Mouse (Mus musculus) hindbrain, embryonic 14.5 days (tissue): Measurements from ENCODE around the gene BC048679. TPM values are rescaled to one million over a fixed set of nuclear protein-coding genes. Genes with fewer than 3 reads are reported as not detected.
A peak's percentile ranks its signal among the peaks of the same experiment; 100 is the strongest.

Experiments used
- ATAC-seq: fragments of 200-750 bp; cut with Nextera tagmentation; 2 replicates; pipeline ENCODE4 v1.8.0; 2017; ENCODE audit warnings: moderate number of reproducible peaks, mild to moderate bottlenecking, moderate TSS enrichment, moderate library complexity; ENCODE audit not compliant: low FRiP score
- DNase-seq: peaks from one replicate; pipeline ENCODE4 v3.0.0-alpha.2; 2015; ENCODE audit warnings: low spot score
- H3K27ac ChIP-seq: fragments of 300-500 bp; sonication (generic); 2 replicates; pipeline ENCODE4 v1.5.1; 2014; ENCODE audit warnings: mild to moderate bottlenecking, moderate library complexity
- H3K27me3 ChIP-seq: fragments of 300-500 bp; sonication (generic); 2 replicates; pipeline ENCODE4 v1.6.1; 2014; ENCODE audit warnings: mild to moderate bottlenecking, low read length, mixed read lengths; ENCODE audit not compliant: control insufficient read depth, insufficient read depth
- H3K36me3 ChIP-seq: fragments of 300-500 bp; sonication (generic); replicated peaks from 2 replicates; pipeline ENCODE4 v1.6.1; 2014; ENCODE audit not compliant: control insufficient read depth, insufficient read depth
- H3K4me1 ChIP-seq: fragments of 300-500 bp; sonication (generic); replicated peaks from 2 replicates; pipeline ENCODE4 v1.6.1; 2014; ENCODE audit warnings: antibody characterized with exemption, low read length, mixed read lengths; ENCODE audit not compliant: control insufficient read depth, insufficient read depth
- H3K4me2 ChIP-seq: fragments of 300-500 bp; sonication (generic); replicated peaks from 2 replicates; pipeline ENCODE4 v1.6.1; 2014; ENCODE audit warnings: mild to moderate bottlenecking, moderate library complexity
- H3K4me3 ChIP-seq: fragments of 300-500 bp; sonication (generic); replicated peaks from 2 replicates; pipeline ENCODE4 v1.5.1; 2014; ENCODE audit warnings: mild to moderate bottlenecking, low read length
- H3K9ac ChIP-seq: fragments of 300-500 bp; sonication (generic); 2 replicates; pipeline ENCODE4 v1.6.1; 2014
- H3K9me3 ChIP-seq: fragments of 300-500 bp; sonication (generic); 2 replicates; pipeline ENCODE4 v1.6.1; 2016; ENCODE audit warnings: low read length; ENCODE audit not compliant: control insufficient read depth
- WGBS: fragments of 180-500 bp; shearing (Covaris S2); extraction: QIAGEN DNeasy Blood & Tissue Kit; methylation state at CpG from one replicate; pipeline ENCODE4 v1.1.7; 2014; 5-methylcytosine and 5-hydroxymethylcytosine counted together
- microRNA counts: library from miRNA; unstranded; fragments of <30 nt; microRNA quantifications from one replicate; lab custom pipeline; 2016
- polyA plus RNA-seq: library from polyadenylated mRNA; unstranded; fragments of >200 nt; fragmentation: Nextera tagmentation; extraction: Ambion mirVana; gene quantifications from 2 replicates; pipeline ENCODE4 v1.2.1, GENCODE M21; 2014

BC048679 gene
- polyA plus RNA-seq, 1 experiment from 2014 or later: not detected

GRCm38 (mm10) chr7:81455155-81455651 lies 42.9 kb downstream of the BC048679 start, which contains the start of gene Cpeb1:
Gene Cpeb1, minus strand, starts transcription at chr7:81455465.
- Histone ChIP-seq H3K27ac (no peak within 1 kb of the TSS), H3K36me3 (peaks cover 3% of the 10 kb centered on the region; the same call in 1 of the 2 replicates), H3K4me1 (peaks cover 16% of the 10 kb centered on the region), H3K4me2 (peak within 1 kb of the TSS; percentile 95), H3K27me3 (peaks cover 78% of the 10 kb centered on the region), H3K9me3 (no peaks in the 10 kb centered on the region), H3K4me3 (peak within 1 kb of the TSS; percentile 59), H3K9ac (peak within 1 kb of the TSS; percentile 60)
- DNase-seq (peak; percentile 68), ATAC-seq (peak; percentile 55; the same call in 1 of the 2 replicates)
- WGBS: under 1% methylated on average over 28 of the region's 28 CpGs

- H3K9me3 ChIP-seq: no peaks in the 10 kb centered on the region
- H3K27me3 ChIP-seq: peaks cover 78% of the 10 kb centered on the region
- H3K9ac ChIP-seq: peak overlapping the region; percentile 60
- ATAC-seq (peak; percentile 61), DNase-seq (peak; percentile 27)
- H3K27ac ChIP-seq: no peak overlapping the region
- H3K36me3 ChIP-seq: no peaks in the 10 kb centered on the region; the same call in 1 of the 2 replicates
- WGBS: under 1% methylated on average over 74 of the region's 87 CpGs
- H3K4me3 ChIP-seq: peak overlapping the region; percentile 59
- H3K4me1 ChIP-seq: peaks cover 16% of the 10 kb centered on the region
- H3K4me2 ChIP-seq: peak overlapping the region; percentile 95
Observed at GRCm38 (mm10) chr7:81454331-81455039, 43.6 kb downstream of the BC048679 start.

GRCm38 (mm10) chr7:81453443-81454274 lies 44.4 kb downstream of the BC048679 start:
- peak overlapping the region; percentile 60 for H3K9ac ChIP-seq
- peak overlapping the region; percentile 95 for H3K4me2 ChIP-seq
- peaks cover 78% of the 10 kb centered on the region for H3K27me3 ChIP-seq
- WGBS: 4% methylated on average over 82 of the region's 84 CpGs
- DNase-seq (peak; percentile 27), ATAC-seq (peak; percentile 55; the same call in 1 of the 2 replicates)
- peak overlapping the region; percentile 59 for H3K4me3 ChIP-seq
- no peaks in the 10 kb centered on the region for H3K9me3 ChIP-seq
- H3K27ac ChIP-seq: no peak overlapping the region
- H3K4me1 ChIP-seq: peaks cover 16% of the 10 kb centered on the region
- no peaks in the 10 kb centered on the region for H3K36me3 ChIP-seq

- Histone ChIP-seq H3K9me3 (no peaks in the 10 kb centered on the region), H3K4me2 (peak overlapping the region; percentile 95), H3K4me3 (peak overlapping the region; percentile 59), H3K36me3 (no peaks in the 10 kb centered on the region), H3K27me3 (peaks cover 73% of the 10 kb centered on the region), H3K27ac (no peak overlapping the region), H3K4me1 (peaks cover 16% of the 10 kb centered on the region), H3K9ac (peak overlapping the region; percentile 11; the same call in 1 of the 2 replicates)
- WGBS: 5% methylated on average over 21 of the region's 21 CpGs
- ATAC-seq: peak; percentile 58; the same call in 1 of the 2 replicates
- peak; percentile 60 for DNase-seq
Observed at GRCm38 (mm10) chr7:81452971-81453441, 45.1 kb downstream of the BC048679 start.

MicroRNA genes within 50 kb of the gene (microRNA counts, 519-probe panel; counts per million panel counts)
- microRNA mmu-miR-1839-3p (lab: Ali Mortazavi, UCI) (not detected), microRNA mmu-miR-1839-5p (lab: Ali Mortazavi, UCI) (4,076 counts per million, percentile 30 among the panel's probes with 10 or more counts)

Other genes starting within 250 kb of the BC048679 start
- gene Rps17, start 153.0 kb downstream of the BC048679 start, polyA plus RNA-seq: 653 and 807 TPM in 2 replicates
- 5.9 and 6.2 TPM in 2 replicates for gene Cpeb1, start 42.8 kb downstream of the BC048679 start, polyA plus RNA-seq
- gene Ap3b2, start 4.4 kb downstream of the BC048679 start, polyA plus RNA-seq: 120 and 128 TPM in 2 replicates
- gene Fsd2, start 68.7 kb upstream of the BC048679 start, polyA plus RNA-seq: 0.10 and 0.21 TPM in 2 replicates
- gene Whamm, start 73.0 kb upstream of the BC048679 start, polyA plus RNA-seq: 8.5 and 9.9 TPM in 2 replicates
- 25.7 and 27.8 TPM in 2 replicates for gene Homer2, start 209.2 kb upstream of the BC048679 start, polyA plus RNA-seq